Mouse (Mus musculus) adrenal gland (tissue): ENCODE results near the gene Ptpra.

ENCODE experiments used
- intact Hi-C: fragments of 180-260 bp; cut with DNase I; formaldehyde crosslinking; loops from one replicate; pipeline ENCODE4 v1.15.1; 2025
- long read RNA-seq, 2 experiments: library from polyadenylated mRNA; unstranded; transcript quantifications; one replicate each; pipeline ENCODE4 v2.0.0; 2020; ENCODE audit warnings: borderline replicate concordance in 1 of 2; ENCODE audit not compliant: insufficient replicate concordance in 1 of 2

The Ptpra gene
- long read RNA-seq, experiment 1, full-length matches to known transcripts, result 20 of 59 reads
- long read RNA-seq, experiment 1, partial matches to known transcripts, result 29 of 59 reads
- long read RNA-seq, experiment 1, other reads (novel, unspliced or antisense), result 10 of 59 reads
- long read RNA-seq, experiment 2, full-length matches to known transcripts, result 22 of 67 reads
- long read RNA-seq, experiment 2, partial matches to known transcripts, result 31 of 67 reads
- long read RNA-seq, experiment 2, other reads (novel, unspliced or antisense), result 14 of 67 reads

DNA sequence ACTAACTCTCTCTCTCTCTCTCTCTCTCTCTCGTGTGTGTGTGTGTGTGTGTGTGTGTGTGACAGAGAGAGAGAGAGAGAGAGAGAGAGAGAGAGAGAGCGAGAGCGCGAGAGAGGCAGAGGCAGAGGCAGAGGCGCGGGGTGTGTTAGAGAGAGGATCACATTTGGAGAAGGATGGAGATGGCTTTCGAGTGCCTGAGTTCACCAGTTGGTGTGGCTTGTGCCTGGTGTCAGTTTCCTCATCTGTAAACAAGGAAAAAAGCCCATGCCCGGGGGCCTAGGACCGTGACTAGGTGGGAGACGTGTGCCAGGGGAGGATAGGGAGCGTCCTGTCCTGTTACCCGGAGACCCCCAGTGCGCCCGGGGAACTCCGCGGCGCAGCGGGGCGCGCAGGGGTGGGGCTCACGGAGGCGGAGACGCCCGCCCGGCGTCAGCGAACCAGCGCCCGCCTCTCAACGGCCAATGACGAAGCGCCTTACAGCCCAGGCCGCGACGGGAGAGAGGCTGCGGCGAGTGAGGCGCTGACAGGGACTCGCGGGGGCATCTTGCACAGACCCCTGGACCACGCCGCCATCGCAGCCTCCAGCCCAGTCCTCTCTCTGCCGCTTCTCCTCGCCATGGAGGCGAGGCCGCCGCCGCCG is at the start of gene Ptpra:
TSS of gene Ptpra (plus strand) at position 485 of the 640 bp plus-strand sequence.
- intact Hi-C loops, result loop anchor here (5.0 kb wide), 1 partner anchor 47 kb away; no protein-coding TSS in a partner anchor

DNA sequence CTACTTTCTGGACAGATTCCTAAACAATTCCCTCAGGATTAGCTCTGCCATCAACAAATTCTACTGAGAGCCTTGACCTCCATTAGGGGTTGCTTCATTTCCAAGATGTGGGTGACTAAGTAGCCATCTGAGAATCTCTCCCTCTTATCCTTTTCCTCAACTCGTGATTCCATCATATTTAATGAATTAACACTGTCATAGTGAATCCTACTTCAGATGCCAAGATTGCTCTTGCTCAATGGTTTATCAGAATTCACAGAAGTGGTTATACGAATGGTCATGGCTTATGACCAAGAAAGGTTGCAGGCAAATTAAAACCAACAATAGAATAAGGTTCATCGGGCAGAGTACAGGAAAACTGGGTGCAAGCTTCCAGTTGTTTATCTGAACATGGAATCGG is 48.2 kb upstream of the Ptpra start:
- intact Hi-C loops, result no loop called here

- intact Hi-C loops, result no loop called here
Observed at GRCm38 (mm10) chr2:130404939-130405338, 45.1 kb upstream of the Ptpra start, which contains the start of the genes Gm28372 and 1700020A23Rik. Gene Gm28372, plus strand, starts transcription at chr2:130405239. Gene 1700020A23Rik, plus strand, starts transcription at chr2:130405259.

- intact Hi-C loops, result no loop called here
Observed at GRCm38 (mm10) chr2:130406178-130406577, 43.9 kb upstream of the Ptpra start, which contains the start of gene Tmem239. Gene Tmem239, plus strand, starts transcription at chr2:130406478.

- intact Hi-C loops, result no loop called here
Observed at GRCm38 (mm10) chr2:130408194-130408593, 41.9 kb upstream of the Ptpra start.

DNA sequence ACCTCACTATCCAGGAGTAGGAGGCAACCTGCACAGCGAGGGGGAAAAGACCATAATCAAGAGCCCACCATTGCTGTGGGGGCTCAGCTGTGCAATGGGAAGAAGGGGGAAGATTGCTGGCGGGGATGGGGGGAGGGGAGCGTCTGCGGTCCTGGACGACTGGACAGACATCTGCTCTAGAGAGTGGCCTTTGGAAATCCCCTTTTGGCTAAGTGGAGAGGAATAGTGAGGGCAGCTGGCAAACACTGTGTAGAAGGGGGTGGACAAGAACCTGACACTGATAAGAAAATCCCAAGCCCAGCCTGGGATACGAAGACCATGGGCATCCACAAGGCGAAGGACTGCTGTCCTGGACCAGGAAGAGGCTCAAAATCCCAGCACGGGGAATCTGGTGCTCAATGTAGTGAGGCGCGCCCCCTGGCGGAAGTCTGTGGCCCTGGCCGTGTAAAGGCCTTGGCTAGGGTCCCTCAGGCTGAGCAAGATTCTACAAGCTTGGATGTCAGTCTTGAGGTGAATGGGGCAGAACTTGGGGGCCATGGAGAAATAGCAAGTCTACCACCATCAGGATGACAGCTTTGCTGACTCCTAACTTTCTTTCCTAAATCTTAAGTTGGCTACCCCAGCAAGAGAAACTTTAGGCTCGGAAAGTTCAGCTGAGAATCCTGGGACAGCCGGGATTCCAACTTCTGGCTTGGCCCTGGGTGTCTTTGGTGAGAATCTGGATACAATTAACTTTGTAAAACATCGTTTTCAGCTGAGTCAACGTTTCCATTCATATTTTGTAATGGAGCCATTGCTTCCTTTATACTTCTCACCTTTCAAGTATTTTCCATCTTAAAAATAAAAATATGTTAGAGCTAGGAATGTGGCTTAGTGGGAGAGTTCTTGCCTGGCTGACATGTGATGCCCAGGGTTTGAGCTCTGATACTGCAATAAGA is 38.3 kb upstream of the Ptpra start:
- intact Hi-C loops, result loop anchor here (2.0 to 5.0 kb wide), 2 partner anchors 19 to 120 kb away; no protein-coding TSS in a partner anchor

GRCm38 (mm10) chr2:130412775-130413174 is 37.3 kb upstream of the Ptpra start:
- intact Hi-C loops, result loop anchor here (5.0 kb wide), 1 partner anchor 120 kb away; no protein-coding TSS in a partner anchor

DNA sequence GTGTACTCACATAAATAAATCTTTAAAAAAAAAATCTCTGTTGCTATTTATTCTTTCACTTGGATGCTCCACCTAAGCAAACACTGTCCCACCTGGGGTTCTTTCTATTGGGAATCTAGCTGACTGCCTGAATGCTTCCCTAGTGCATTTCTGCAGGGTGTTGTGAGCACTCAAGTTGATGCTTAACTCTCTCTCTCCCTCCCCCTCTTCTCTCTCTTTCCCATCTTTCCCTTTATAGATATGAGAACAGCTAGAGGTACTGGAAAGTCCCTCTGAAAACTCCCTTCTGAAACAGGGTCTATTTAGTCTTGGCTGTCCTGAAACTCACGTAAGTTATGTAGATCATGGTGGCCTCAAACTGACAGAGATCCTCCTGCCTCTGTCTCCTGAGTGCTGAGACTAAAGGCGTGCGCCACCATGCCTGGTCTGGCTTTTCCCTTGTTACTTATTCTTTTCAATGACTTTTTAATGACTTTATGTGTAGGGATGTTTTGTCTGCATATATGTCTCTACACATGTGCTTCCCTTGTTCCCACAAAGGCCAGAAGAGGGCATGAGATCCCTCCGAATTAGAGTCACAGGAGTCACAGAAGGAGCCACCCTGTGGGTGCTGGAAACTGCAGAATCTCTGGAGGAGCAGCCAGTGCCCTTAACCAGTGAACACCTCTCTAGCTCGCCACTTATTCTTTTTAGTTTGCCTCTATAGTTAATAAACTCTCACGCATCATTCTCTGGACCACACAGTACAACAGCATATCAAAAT is 35.8 kb upstream of the Ptpra start:
- intact Hi-C loops, result loop anchor here (5.0 kb wide), 1 partner anchor 122 kb away; no protein-coding TSS in a partner anchor

DNA sequence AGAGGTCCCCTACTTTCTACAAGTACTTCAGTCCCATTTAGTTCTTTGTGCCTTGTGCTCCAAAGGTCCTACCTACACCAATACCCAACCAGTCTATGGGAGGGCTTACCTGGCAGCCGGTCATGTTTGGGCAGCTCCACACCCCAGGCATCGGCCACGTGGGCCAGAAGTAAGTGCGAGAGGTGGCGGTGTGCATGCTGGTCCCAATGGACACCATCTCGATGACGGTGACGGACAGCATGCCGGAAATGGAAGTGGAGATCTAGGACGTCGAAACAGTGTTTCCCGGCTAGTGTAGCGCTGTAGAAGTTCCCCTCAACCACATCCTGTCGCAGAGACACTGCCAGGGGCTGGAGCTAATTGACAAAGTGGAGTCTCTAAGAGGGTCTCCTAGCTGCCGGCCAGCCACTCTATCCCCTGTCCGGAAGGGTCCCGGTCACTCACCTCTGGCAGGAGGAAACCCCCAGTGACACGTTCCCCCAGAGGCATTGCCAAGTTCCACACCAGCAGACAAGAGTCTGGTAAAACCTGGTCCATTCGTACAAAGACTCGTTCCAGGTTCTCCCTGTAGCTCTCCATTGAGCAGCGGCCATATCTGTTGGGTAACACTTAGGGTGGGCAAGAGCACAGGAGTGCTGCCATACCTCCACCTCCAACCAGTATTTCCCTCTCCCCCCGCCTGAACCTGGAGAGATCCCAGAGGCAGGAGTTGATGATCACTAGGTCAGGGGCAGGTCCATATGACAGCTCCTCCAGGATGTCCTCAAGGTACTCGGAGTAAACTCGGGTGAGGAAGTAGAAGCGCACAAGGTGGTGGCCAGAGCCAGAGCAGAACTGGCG is 28.1 kb upstream of the Ptpra start:
- intact Hi-C loops, result no loop called here

DNA sequence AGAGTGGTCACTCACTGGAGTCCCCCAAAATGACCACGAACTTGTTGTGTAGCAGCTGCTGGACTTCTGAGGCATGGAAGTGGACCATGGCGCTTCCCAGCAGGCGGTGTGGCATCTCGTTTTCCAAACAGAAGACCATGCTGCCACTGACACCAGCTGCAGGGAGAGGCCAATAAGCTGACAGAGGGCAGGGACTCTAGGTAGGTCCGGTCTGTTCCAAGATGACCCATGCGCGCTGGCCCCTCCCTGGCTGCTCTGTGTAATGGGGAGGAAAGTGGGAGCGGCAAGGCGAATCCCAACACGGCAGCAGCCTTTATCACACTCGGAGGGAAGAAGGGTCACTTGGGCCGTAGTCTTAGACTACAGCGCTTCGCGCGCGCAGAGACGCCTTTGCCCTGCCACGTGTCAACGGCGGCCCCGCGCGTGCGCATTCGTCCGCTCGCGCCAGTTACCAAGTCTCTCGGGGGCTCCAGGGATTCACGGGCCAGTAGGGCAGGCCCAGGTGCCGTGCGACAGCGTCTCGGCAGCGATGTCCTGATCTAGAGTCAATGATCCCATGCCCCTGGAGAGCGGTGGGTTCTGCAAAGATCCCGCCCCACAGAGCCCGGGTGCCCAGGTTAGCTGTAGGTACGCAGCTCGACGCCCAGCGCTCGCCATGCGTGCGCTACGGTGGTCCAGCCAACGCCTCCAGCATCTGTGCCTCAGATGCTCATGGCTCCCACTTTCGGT is 26.5 kb upstream of the Ptpra start:
- intact Hi-C loops, result no loop called here

- intact Hi-C loops, result no loop called here
Observed at GRCm38 (mm10) chr2:130424126-130424853, 25.8 kb upstream of the Ptpra start, which contains the start of the genes Vps16 and Pced1a. Gene Vps16, plus strand, starts transcription at chr2:130424339. Gene Pced1a, minus strand, starts transcription at chr2:130424701.

GRCm38 (mm10) chr2:130425112-130425511 is 25.0 kb upstream of the Ptpra start:
- intact Hi-C loops, result no loop called here

- intact Hi-C loops, result no loop called here
Observed at GRCm38 (mm10) chr2:130429851-130430250, 20.2 kb upstream of the Ptpra start.

DNA sequence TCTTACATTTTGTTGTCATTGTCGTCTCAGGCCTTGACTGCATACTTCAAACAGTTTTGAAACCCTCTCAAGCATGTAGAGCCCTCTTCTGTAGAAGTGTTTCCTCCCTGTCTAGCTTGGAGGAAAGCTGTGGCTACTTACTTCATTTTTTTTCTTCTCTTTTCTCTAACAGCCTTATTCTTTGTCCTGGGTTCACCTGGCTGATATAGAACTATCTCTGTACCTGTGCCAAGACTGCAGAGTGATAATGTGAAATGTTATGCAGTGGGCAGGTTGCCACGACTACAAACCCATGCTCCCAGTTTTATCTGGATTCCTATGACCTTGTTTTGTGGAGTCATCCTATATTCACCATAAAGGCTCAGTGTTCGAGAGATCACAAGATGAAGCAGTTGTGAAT is 19.6 kb upstream of the Ptpra start:
- intact Hi-C loops, result no loop called here

- intact Hi-C loops, result no loop called here
Observed at GRCm38 (mm10) chr2:130432157-130432556, 17.9 kb upstream of the Ptpra start.

- intact Hi-C loops, result no loop called here
Observed at GRCm38 (mm10) chr2:130433152-130433551, 16.9 kb upstream of the Ptpra start.

- intact Hi-C loops, result no loop called here
Observed at GRCm38 (mm10) chr2:130436769-130437168, 13.3 kb upstream of the Ptpra start.

DNA sequence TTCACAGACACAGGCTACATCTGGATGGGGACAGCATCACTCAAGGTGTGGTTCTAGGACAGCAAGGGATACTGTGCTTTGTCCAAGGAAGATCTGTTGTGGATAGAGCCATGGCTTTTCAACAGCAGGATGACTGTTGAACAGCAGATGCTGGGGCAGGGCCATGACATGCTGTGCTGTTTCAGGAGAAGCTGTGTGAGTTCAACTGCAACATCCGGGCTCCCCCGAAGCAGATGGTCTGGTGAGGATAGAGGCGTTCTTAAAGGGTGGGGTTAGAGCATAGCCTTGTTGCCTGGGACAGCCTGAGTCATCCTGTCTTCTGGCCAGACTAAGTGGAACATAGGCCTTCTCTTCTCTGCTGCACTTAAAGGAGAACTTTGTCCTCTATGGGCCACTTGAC is 11.2 kb upstream of the Ptpra start:
- intact Hi-C loops, result no loop called here
